ENCODE assay signal across 11 mouse cellular contexts in genomic region chr19:53608921-53609320, GRCm38 (mm10). TPM values are rescaled to one million over a fixed set of nuclear protein-coding genes. Genes with fewer than 3 reads are reported as not detected.
DNase-seq lines count a peak whose midpoint lies in the region; ATAC-seq lines count a peak whose summit lies in the region.
"Had no signal": no experiment of that assay in that cellular context is flagged by ENCODE, and none has a peak within 500 bp of the region (broad histone marks: within the 10 kb centered on the region; RNA-seq: fewer than 3 reads in every experiment).

No protein-coding gene starts in this region.

- H3K9ac ChIP-seq in heart, embryonic 11.5 days (ENCODE audit: low read depth, low read length): no peak overlapping the region
- H3K9ac ChIP-seq in midbrain, embryonic 11.5 days (ENCODE audit: low read length): no peak overlapping the region
- H3K9ac ChIP-seq in midbrain, embryonic 15.5 days: no peak overlapping the region
- H3K9ac ChIP-seq in embryonic facial prominence, embryonic 14.5 days (ENCODE audit: low read depth, low read length): no peak overlapping the region

- ATAC-seq in heart, embryonic 11.5 days (replicated peaks; ENCODE audit: insufficient number of reproducible peaks, low FRiP score, low TSS enrichment): 0 out of 2 replicates have a peak, but pooled peaks have one; percentile 26
- ATAC-seq in midbrain, embryonic 11.5 days (ENCODE audit: low FRiP score): no peak
- ATAC-seq in midbrain, embryonic 15.5 days (replicated peaks): no peak
- ATAC-seq in embryonic facial prominence, embryonic 14.5 days (ENCODE audit: low read depth): peak; percentile 57; the same call in 1 of the 2 replicates

- no peaks in the 10 kb centered on the region for H3K27me3 ChIP-seq in heart, embryonic 11.5 days (ENCODE audit: control insufficient read depth, insufficient read depth, low read length)
- H3K27me3 ChIP-seq in midbrain, embryonic 11.5 days (ENCODE audit: control insufficient read depth, insufficient read depth, low read length): no peaks in the 10 kb centered on the region
- no peaks in the 10 kb centered on the region for H3K27me3 ChIP-seq in midbrain, embryonic 15.5 days (replicated peaks)
- no peaks in the 10 kb centered on the region for H3K27me3 ChIP-seq in embryonic facial prominence, embryonic 14.5 days (replicated peaks; ENCODE audit: control insufficient read depth, insufficient read depth, low read length)

- DNase-seq in heart, postnatal 36 days: no peak
- peak; percentile 86 for DNase-seq in midbrain, embryonic 11.5 days (ENCODE audit: low spot score, missing footprints)
- DNase-seq in embryonic facial prominence, embryonic 14.5 days (ENCODE audit: low spot score): peak; percentile 29
- peak; percentile 74 for DNase-seq in retina, postnatal 1 day
- DNase-seq in urinary bladder, adult 2 months (ENCODE audit: low spot score): no peak
- no peak for DNase-seq in left cerebral cortex, postnatal 36 days (ENCODE audit: low spot score in 2 of 2)
- DNase-seq: adrenal gland, adult 8-10 months; gastrocnemius, postnatal 36 days had no signal

- no peak overlapping the region for H3K4me2 ChIP-seq in heart, embryonic 11.5 days
- H3K4me2 ChIP-seq in midbrain, embryonic 11.5 days: no peak overlapping the region
- H3K4me2 ChIP-seq in midbrain, embryonic 15.5 days: no peak overlapping the region
- no peak overlapping the region for H3K4me2 ChIP-seq in embryonic facial prominence, embryonic 14.5 days (ENCODE audit: low read depth, low read length)

- H3K36me3 ChIP-seq in heart, embryonic 11.5 days (ENCODE audit: control insufficient read depth, insufficient read depth, low read length): peaks cover 9% of the 10 kb centered on the region
- peaks cover 4% of the 10 kb centered on the region; the same call in 1 of the 2 replicates for H3K36me3 ChIP-seq in midbrain, embryonic 11.5 days (ENCODE audit: control insufficient read depth, insufficient read depth, low read length)
- no peaks in the 10 kb centered on the region; the same call in 1 of the 2 replicates for H3K36me3 ChIP-seq in midbrain, embryonic 15.5 days (replicated peaks)
- peaks cover 40% of the 10 kb centered on the region for H3K36me3 ChIP-seq in embryonic facial prominence, embryonic 14.5 days (ENCODE audit: control insufficient read depth, insufficient read depth, low read length)

- H3K4me1 ChIP-seq in heart, embryonic 11.5 days (ENCODE audit: control insufficient read depth, insufficient read depth, low read length): peaks cover 4% of the 10 kb centered on the region
- H3K4me1 ChIP-seq in midbrain, embryonic 11.5 days (ENCODE audit: control insufficient read depth, insufficient read depth, low read length): 0 out of 2 replicates have a peak, but pooled peaks cover 2% of the 10 kb centered on the region
- H3K4me1 ChIP-seq in midbrain, embryonic 15.5 days: no peaks in the 10 kb centered on the region
- no peaks in the 10 kb centered on the region for H3K4me1 ChIP-seq in embryonic facial prominence, embryonic 14.5 days (ENCODE audit: control insufficient read depth, insufficient read depth, low read length)

- H3K4me3 ChIP-seq in heart, embryonic 11.5 days (ENCODE audit: low read depth, low read length): no peak overlapping the region
- H3K4me3 ChIP-seq in midbrain, embryonic 11.5 days (ENCODE audit: low read depth, low read length): no peak overlapping the region
- no peak overlapping the region for H3K4me3 ChIP-seq in midbrain, embryonic 15.5 days
- no peak overlapping the region for H3K4me3 ChIP-seq in embryonic facial prominence, embryonic 14.5 days (ENCODE audit: low read depth, low read length)

- intact Hi-C loops in heart, postnatal 36 days (cut with DNase I): loop anchor here (10.0 kb wide), 1 partner anchor 364 kb away; no protein-coding TSS in a partner anchor
- intact Hi-C loops in left cerebral cortex, postnatal 36 days (cut with DNase I): no loop called here

- H3K9me3 ChIP-seq in heart, embryonic 11.5 days (replicated peaks; ENCODE audit: control insufficient read depth, low read length): no peaks in the 10 kb centered on the region
- no peaks in the 10 kb centered on the region for H3K9me3 ChIP-seq in midbrain, embryonic 11.5 days (ENCODE audit: control insufficient read depth, low read length)
- H3K9me3 ChIP-seq in midbrain, embryonic 15.5 days: no peaks in the 10 kb centered on the region
- H3K9me3 ChIP-seq in embryonic facial prominence, embryonic 14.5 days (ENCODE audit: control insufficient read depth, low read length): no peaks in the 10 kb centered on the region

- WGBS in heart, embryonic 11.5 days (ENCODE audit: insufficient replicate concordance): 78% methylated on average over 6 of the region's 6 CpGs
- 53% methylated on average over 6 of the region's 6 CpGs for whole genome bisulfite sequencing in midbrain, embryonic 11.5 days
- 33% methylated on average over 6 of the region's 6 CpGs for WGBS in midbrain, embryonic 15.5 days
- 63% methylated on average over 6 of the region's 6 CpGs for WGBS in embryonic facial prominence, embryonic 14.5 days

- no peak overlapping the region for H3K27ac ChIP-seq in heart, embryonic 11.5 days (ENCODE audit: low read depth, low read length)
- no peak overlapping the region for H3K27ac ChIP-seq in midbrain, embryonic 11.5 days (ENCODE audit: low read depth, low read length)
- no peak overlapping the region for H3K27ac ChIP-seq in midbrain, embryonic 15.5 days
- no peak overlapping the region for H3K27ac ChIP-seq in embryonic facial prominence, embryonic 14.5 days (replicated peaks; ENCODE audit: low read depth, low read length)
- H3K27ac ChIP-seq: stomach, postnatal 0 days had no signal

RNA-seq across cellular contexts. Expression of gene Smc3, which starts 8.7 kb away (rescaled TPM):
- polyA plus RNA-seq in heart, embryonic 11.5 days (2014; fragmentation: Nextera tagmentation; extraction: Ambion mirVana): 53.0 and 56.0 TPM in 2 replicates
- total RNA-seq in heart, postnatal 36 days (2021): 10 to 100 TPM; 22.8 to 23.7 TPM
- polyA plus RNA-seq in midbrain, embryonic 11.5 days (2014; fragmentation: Nextera tagmentation; extraction: Ambion mirVana): 95.1 and 102 TPM in 2 replicates
- 60.0 and 61.1 TPM in 2 replicates for polyA plus RNA-seq in midbrain, embryonic 15.5 days (2015; fragmentation: Nextera tagmentation; extraction: Ambion mirVana)
- 58.4 and 62.4 TPM in 2 replicates for polyA plus RNA-seq in embryonic facial prominence, embryonic 14.5 days (2014; fragmentation: Nextera tagmentation; extraction: Ambion mirVana)
- 16.8 and 23.6 TPM in 2 replicates for polyA plus RNA-seq in urinary bladder, adult 2 months (2012; rRNA removed)
- total RNA-seq in left cerebral cortex, postnatal 36 days (2021): 10 to 100 TPM; 32.5 to 40.1 TPM

RNA-seq across cellular contexts. Expression of gene Nutf2-ps1, which starts 20.1 kb away (rescaled TPM):
- polyA plus RNA-seq in heart, embryonic 11.5 days (2014; fragmentation: Nextera tagmentation; extraction: Ambion mirVana): 283 and 319 TPM in 2 replicates
- 10 to 100 TPM; 68.3 to 78.2 TPM for total RNA-seq in heart, postnatal 36 days (2021)
- polyA plus RNA-seq in midbrain, embryonic 11.5 days (2014; fragmentation: Nextera tagmentation; extraction: Ambion mirVana): 516 and 544 TPM in 2 replicates
- 219 and 237 TPM in 2 replicates for polyA plus RNA-seq in midbrain, embryonic 15.5 days (2015; fragmentation: Nextera tagmentation; extraction: Ambion mirVana)
- polyA plus RNA-seq in embryonic facial prominence, embryonic 14.5 days (2014; fragmentation: Nextera tagmentation; extraction: Ambion mirVana): 269 and 273 TPM in 2 replicates
- polyA plus RNA-seq in urinary bladder, adult 2 months (2012; rRNA removed): 32.8 and 33.7 TPM in 2 replicates
- 10 to 100 TPM; 38.8 to 46.6 TPM for total RNA-seq in left cerebral cortex, postnatal 36 days (2021)

Comparison
In these comparisons a context has a peak if more than half of its experiments do, and no peak if none do; other contexts are left out.
1. ATAC-seq: peak in heart, embryonic 11.5 days (single experiment) and embryonic facial prominence, embryonic 14.5 days (single experiment); none in midbrain, embryonic 11.5 days (single experiment) and midbrain, embryonic 15.5 days (single experiment).
2. DNase-seq: peak in midbrain, embryonic 11.5 days (single experiment), embryonic facial prominence, embryonic 14.5 days (single experiment) and retina, postnatal 1 day (single experiment); none in heart, postnatal 36 days (0 of 2), urinary bladder, adult 2 months (single experiment) and left cerebral cortex, postnatal 36 days (0 of 2).